Mouse (Mus musculus): ENCODE results near the gene Prkce. TPM values are rescaled to one million over a fixed set of nuclear protein-coding genes. Genes with fewer than 3 reads are reported as not detected.
"Not testable (repeated sequence)": the region's sequence is repeated elsewhere in the genome, so short reads cannot be mapped to it uniquely, and the experiment has no call there.

The Prkce gene
- polyA plus RNA-seq, 1 experiment from 2014 or later = 4.4 TPM

GRCm38 (mm10) chr17:86467291-86467898 lies 299.8 kb downstream of the Prkce start:
- Histone ChIP-seq H3K4me2 (ENCODE audit: low read depth, low read length) (no peak overlapping the region), H3K4me3 (replicated peaks; ENCODE audit: low read length) (no peak overlapping the region), H3K36me3 (ENCODE audit: control insufficient read depth, insufficient read depth, low read length) (no peaks in the 10 kb centered on the region), H3K9ac (ENCODE audit: low read length) (no peak overlapping the region), H3K4me1 (ENCODE audit: control insufficient read depth, insufficient read depth, low read length) (peaks cover 19% of the 10 kb centered on the region), H3K27ac (ENCODE audit: low read length) (no peak overlapping the region), H3K9me3 (replicated peaks; ENCODE audit: control insufficient read depth, low read length) (no peaks in the 10 kb centered on the region), H3K27me3 (ENCODE audit: control insufficient read depth, insufficient read depth, low read length) (no peaks in the 10 kb centered on the region)
- WGBS = 39% methylated on average over 10 of the region's 10 CpGs
- ATAC-seq (ENCODE audit: insufficient read depth, low FRiP score) = no peak

GRCm38 (mm10) chr17:86467967-86468366 lies 300.4 kb downstream of the Prkce start:
- Histone ChIP-seq H3K27ac (ENCODE audit: low read length) (no peak overlapping the region), H3K9ac (ENCODE audit: low read length) (no peak overlapping the region), H3K36me3 (ENCODE audit: control insufficient read depth, insufficient read depth, low read length) (no peaks in the 10 kb centered on the region), H3K9me3 (replicated peaks; ENCODE audit: control insufficient read depth, low read length) (no peaks in the 10 kb centered on the region), H3K4me2 (ENCODE audit: low read depth, low read length) (no peak overlapping the region), H3K4me1 (ENCODE audit: control insufficient read depth, insufficient read depth, low read length) (peaks cover 19% of the 10 kb centered on the region), H3K27me3 (ENCODE audit: control insufficient read depth, insufficient read depth, low read length) (no peaks in the 10 kb centered on the region), H3K4me3 (replicated peaks; ENCODE audit: low read length) (no peak overlapping the region)
- ATAC-seq (ENCODE audit: insufficient read depth, low FRiP score) = no peak
- WGBS = 72% methylated on average over 5 of the region's 5 CpGs

- WGBS = 79% methylated on average over 5 of the region's 5 CpGs
- Histone ChIP-seq H3K4me3 (replicated peaks; ENCODE audit: low read length) (no peak overlapping the region), H3K4me1 (ENCODE audit: control insufficient read depth, insufficient read depth, low read length) (peaks cover 19% of the 10 kb centered on the region), H3K9ac (ENCODE audit: low read length) (no peak overlapping the region), H3K27me3 (ENCODE audit: control insufficient read depth, insufficient read depth, low read length) (no peaks in the 10 kb centered on the region), H3K36me3 (ENCODE audit: control insufficient read depth, insufficient read depth, low read length) (no peaks in the 10 kb centered on the region), H3K4me2 (ENCODE audit: low read depth, low read length) (no peak overlapping the region), H3K9me3 (replicated peaks; ENCODE audit: control insufficient read depth, low read length) (no peaks in the 10 kb centered on the region), H3K27ac (ENCODE audit: low read length) (no peak overlapping the region)
- no peak for ATAC-seq (ENCODE audit: insufficient read depth, low FRiP score)
Measured at GRCm38 (mm10) chr17:86470160-86470559, 302.6 kb downstream of the Prkce start.

- Histone ChIP-seq H3K9me3 (replicated peaks; ENCODE audit: control insufficient read depth, low read length) (no peaks in the 10 kb centered on the region), H3K27me3 (ENCODE audit: control insufficient read depth, insufficient read depth, low read length) (no peaks in the 10 kb centered on the region), H3K27ac (ENCODE audit: low read length) (no peak overlapping the region), H3K4me2 (ENCODE audit: low read depth, low read length) (no peak overlapping the region), H3K36me3 (ENCODE audit: control insufficient read depth, insufficient read depth, low read length) (no peaks in the 10 kb centered on the region), H3K4me1 (ENCODE audit: control insufficient read depth, insufficient read depth, low read length) (peaks cover 9% of the 10 kb centered on the region), H3K4me3 (replicated peaks; ENCODE audit: low read length) (no peak overlapping the region), H3K9ac (ENCODE audit: low read length) (no peak overlapping the region)
- ATAC-seq (ENCODE audit: insufficient read depth, low FRiP score) = no peak
- 39% methylated on average over 5 of the region's 5 CpGs for WGBS
Measured at GRCm38 (mm10) chr17:86471684-86472083, 304.1 kb downstream of the Prkce start.

GRCm38 (mm10) chr17:86476674-86477073 lies 309.1 kb downstream of the Prkce start:
- H3K9ac ChIP-seq (ENCODE audit: low read length) = no peak overlapping the region
- H3K4me3 ChIP-seq (replicated peaks; ENCODE audit: low read length) = no peak overlapping the region
- ATAC-seq (ENCODE audit: insufficient read depth, low FRiP score) = no peak
- H3K27me3 ChIP-seq (ENCODE audit: control insufficient read depth, insufficient read depth, low read length) = no peaks in the 10 kb centered on the region
- 37% methylated on average over 10 of the region's 10 CpGs for WGBS
- no peaks in the 10 kb centered on the region for H3K4me1 ChIP-seq (ENCODE audit: control insufficient read depth, insufficient read depth, low read length)
- H3K27ac ChIP-seq (ENCODE audit: low read length) = no peak overlapping the region
- no peak overlapping the region for H3K4me2 ChIP-seq (ENCODE audit: low read depth, low read length)
- no peaks in the 10 kb centered on the region for H3K9me3 ChIP-seq (replicated peaks; ENCODE audit: control insufficient read depth, low read length)
- H3K36me3 ChIP-seq (ENCODE audit: control insufficient read depth, insufficient read depth, low read length) = no peaks in the 10 kb centered on the region

GRCm38 (mm10) chr17:86477401-86477800 lies 309.8 kb downstream of the Prkce start:
- not testable (repeated sequence) for H3K27ac ChIP-seq (ENCODE audit: low read length); H3K4me3 ChIP-seq (replicated peaks; ENCODE audit: low read length); H3K9me3 ChIP-seq (replicated peaks; ENCODE audit: control insufficient read depth, low read length); H3K36me3 ChIP-seq (ENCODE audit: control insufficient read depth, insufficient read depth, low read length); ATAC-seq (ENCODE audit: insufficient read depth, low FRiP score); H3K4me2 ChIP-seq (ENCODE audit: low read depth, low read length); H3K4me1 ChIP-seq (ENCODE audit: control insufficient read depth, insufficient read depth, low read length); H3K27me3 ChIP-seq (ENCODE audit: control insufficient read depth, insufficient read depth, low read length); H3K9ac ChIP-seq (ENCODE audit: low read length)

GRCm38 (mm10) chr17:86479406-86479805 lies 311.8 kb downstream of the Prkce start:
- Histone ChIP-seq H3K27me3 (ENCODE audit: control insufficient read depth, insufficient read depth, low read length) (no peaks in the 10 kb centered on the region), H3K4me2 (ENCODE audit: low read depth, low read length) (no peak overlapping the region), H3K9ac (ENCODE audit: low read length) (no peak overlapping the region), H3K4me1 (ENCODE audit: control insufficient read depth, insufficient read depth, low read length) (no peaks in the 10 kb centered on the region), H3K4me3 (replicated peaks; ENCODE audit: low read length) (no peak overlapping the region), H3K9me3 (replicated peaks; ENCODE audit: control insufficient read depth, low read length) (no peaks in the 10 kb centered on the region), H3K27ac (ENCODE audit: low read length) (no peak overlapping the region), H3K36me3 (ENCODE audit: control insufficient read depth, insufficient read depth, low read length) (no peaks in the 10 kb centered on the region)
- 78% methylated on average over 10 of the region's 10 CpGs for WGBS
- ATAC-seq (ENCODE audit: insufficient read depth, low FRiP score) = no peak

GRCm38 (mm10) chr17:86482675-86483074 lies 315.1 kb downstream of the Prkce start:
- no peak overlapping the region for H3K9ac ChIP-seq (ENCODE audit: low read length)
- no peaks in the 10 kb centered on the region for H3K36me3 ChIP-seq (ENCODE audit: control insufficient read depth, insufficient read depth, low read length)
- H3K4me1 ChIP-seq (ENCODE audit: control insufficient read depth, insufficient read depth, low read length) = no peaks in the 10 kb centered on the region
- 92% methylated on average over 10 of the region's 10 CpGs for WGBS
- ATAC-seq (ENCODE audit: insufficient read depth, low FRiP score) = no peak
- H3K27ac ChIP-seq (ENCODE audit: low read length) = no peak overlapping the region
- no peaks in the 10 kb centered on the region for H3K9me3 ChIP-seq (replicated peaks; ENCODE audit: control insufficient read depth, low read length)
- no peak overlapping the region for H3K4me3 ChIP-seq (replicated peaks; ENCODE audit: low read length)
- no peaks in the 10 kb centered on the region for H3K27me3 ChIP-seq (ENCODE audit: control insufficient read depth, insufficient read depth, low read length)
- no peak overlapping the region for H3K4me2 ChIP-seq (ENCODE audit: low read depth, low read length)

GRCm38 (mm10) chr17:86484087-86484737 lies 316.6 kb downstream of the Prkce start:
- Histone ChIP-seq H3K36me3 (ENCODE audit: control insufficient read depth, insufficient read depth, low read length) (no peaks in the 10 kb centered on the region), H3K4me3 (replicated peaks; ENCODE audit: low read length) (no peak overlapping the region), H3K27me3 (ENCODE audit: control insufficient read depth, insufficient read depth, low read length) (no peaks in the 10 kb centered on the region), H3K27ac (ENCODE audit: low read length) (no peak overlapping the region), H3K9me3 (replicated peaks; ENCODE audit: control insufficient read depth, low read length) (no peaks in the 10 kb centered on the region), H3K9ac (ENCODE audit: low read length) (no peak overlapping the region), H3K4me2 (ENCODE audit: low read depth, low read length) (no peak overlapping the region), H3K4me1 (ENCODE audit: control insufficient read depth, insufficient read depth, low read length) (no peaks in the 10 kb centered on the region)
- WGBS = 6% methylated on average over 3 of the region's 3 CpGs
- ATAC-seq (ENCODE audit: insufficient read depth, low FRiP score) = peak; percentile 59; the same call in 1 of the 2 replicates

All from stomach, embryonic 16.5 days (tissue).